Mouse (Mus musculus): ENCODE results near the gene Slc25a44. TPM values are rescaled to one million over a fixed set of nuclear protein-coding genes. Genes with fewer than 3 reads are reported as not detected.

Gene Slc25a44
- 10 to 100 TPM in 1 of 2 experiments, 1 to 10 TPM in 1; 7.9 to 21.7 TPM for polyA plus RNA-seq (2012; fragmentation: generic; extraction: Trizol)

GRCm38 (mm10) chr3:88424605-88425329 is at the start of gene Slc25a44:
Slc25a44 (minus strand) TSS chr3:88425139.

GRCm38 (mm10) chr3:88460983-88461696 is 36.2 kb upstream of the Slc25a44 start, which contains the start of gene Sema4a:
Sema4a (minus strand) TSS chr3:88461182.

GRCm38 (mm10) chr3:88409741-88410644 is 14.9 kb downstream of the Slc25a44 start, which contains the start of gene Pmf1:
Pmf1 (minus strand) TSS chr3:88410331.

GRCm38 (mm10) chr3:88384364-88384763 is 40.6 kb downstream of the Slc25a44 start, which contains the start of gene Bglap:
Bglap (minus strand) TSS chr3:88384464.

GRCm38 (mm10) chr3:88378599-88378998 is 46.3 kb downstream of the Slc25a44 start, which contains the start of gene Bglap2:
Bglap2 (minus strand) TSS chr3:88378699.

GRCm38 (mm10) chr3:88372643-88373042 is 52.3 kb downstream of the Slc25a44 start, which contains the start of gene Bglap3:
Bglap3 (minus strand) TSS chr3:88372743.

GRCm38 (mm10) chr3:88364337-88364736 is 60.6 kb downstream of the Slc25a44 start, which contains the start of gene Paqr6:
Paqr6 (plus strand) TSS chr3:88364584.

Other genes starting within 250 kb of the Slc25a44 start
- not detected for gene Rhbg, start 170.4 kb downstream of the Slc25a44 start, polyA plus RNA-seq (2012; fragmentation: generic; extraction: Trizol)
- gene Gm38392, start 137.9 kb downstream of the Slc25a44 start, polyA plus RNA-seq (2012; fragmentation: generic; extraction: Trizol), result not detected
- gene Tsacc, start 128.1 kb downstream of the Slc25a44 start, polyA plus RNA-seq (2012; fragmentation: generic; extraction: Trizol), result 1 to 10 TPM; 3.2 to 5.0 TPM
- gene Cct3, start 128.0 kb downstream of the Slc25a44 start, polyA plus RNA-seq (2012; fragmentation: generic; extraction: Trizol), result 100 to 1,000 TPM; 268 to 434 TPM
- 100 to 1,000 TPM; 246 to 254 TPM for gene Glmp, start 100.1 kb downstream of the Slc25a44 start, polyA plus RNA-seq (2012; fragmentation: generic; extraction: Trizol)
- gene Tmem79, start 89.0 kb downstream of the Slc25a44 start, polyA plus RNA-seq (2012; fragmentation: generic; extraction: Trizol), result 1 to 10 TPM; 1.5 to 2.2 TPM
- 10 to 100 TPM; 27.4 to 29.6 TPM for gene Smg5, start 88.9 kb downstream of the Slc25a44 start, polyA plus RNA-seq (2012; fragmentation: generic; extraction: Trizol)
- not detected for gene Paqr6, start 60.6 kb downstream of the Slc25a44 start, polyA plus RNA-seq (2012; fragmentation: generic; extraction: Trizol)
- gene Bglap3, start 52.4 kb downstream of the Slc25a44 start, polyA plus RNA-seq (2012; fragmentation: generic; extraction: Trizol), result under 1 TPM; 0.14 to 0.27 TPM
- under 1 TPM; 0.18 to 0.38 TPM for gene Bglap2, start 46.4 kb downstream of the Slc25a44 start, polyA plus RNA-seq (2012; fragmentation: generic; extraction: Trizol)
- gene Bglap, start 40.7 kb downstream of the Slc25a44 start, polyA plus RNA-seq (2012; fragmentation: generic; extraction: Trizol), result under 1 TPM; 0.22 to 0.27 TPM
- gene Pmf1, start 14.8 kb downstream of the Slc25a44 start, polyA plus RNA-seq (2012; fragmentation: generic; extraction: Trizol), result 100 to 1,000 TPM; 110 to 188 TPM
- 1 to 10 TPM in 1 of 2 experiments, under 1 TPM in 1; 0.44 to 2.2 TPM for gene Sema4a, start 36.0 kb upstream of the Slc25a44 start, polyA plus RNA-seq (2012; fragmentation: generic; extraction: Trizol)
- 1,000 to 10,000 TPM in 1 of 2 experiments, 100 to 1,000 TPM in 1; 785 to 1,633 TPM for gene Lmna, start 84.8 kb upstream of the Slc25a44 start, polyA plus RNA-seq (2012; fragmentation: generic; extraction: Trizol)
- 10 to 100 TPM in 1 of 2 experiments, 1 to 10 TPM in 1; 1.7 to 18.5 TPM for gene Mex3a, start 107.3 kb upstream of the Slc25a44 start, polyA plus RNA-seq (2012; fragmentation: generic; extraction: Trizol)
- under 1 TPM in 1 of 2 experiments, not detected in 1; 0.12 TPM for gene Rab25, start 123.2 kb upstream of the Slc25a44 start, polyA plus RNA-seq (2012; fragmentation: generic; extraction: Trizol)
- 100 to 1,000 TPM in 1 of 2 experiments, 10 to 100 TPM in 1; 61.0 to 244 TPM for gene Lamtor2, start 127.9 kb upstream of the Slc25a44 start, polyA plus RNA-seq (2012; fragmentation: generic; extraction: Trizol)
- gene Ubqln4, start 128.6 kb upstream of the Slc25a44 start, polyA plus RNA-seq (2012; fragmentation: generic; extraction: Trizol), result 10 to 100 TPM; 21.9 to 24.2 TPM
- gene Ssr2, start 150.7 kb upstream of the Slc25a44 start, polyA plus RNA-seq (2012; fragmentation: generic; extraction: Trizol), result 100 to 1,000 TPM; 288 to 443 TPM
- gene Arhgef2, start 180.8 kb upstream of the Slc25a44 start, polyA plus RNA-seq (2012; fragmentation: generic; extraction: Trizol), result 10 to 100 TPM; 17.2 to 54.4 TPM
- under 1 TPM in 1 of 2 experiments, not detected in 1; 0.05 TPM for gene Rxfp4, start 228.0 kb upstream of the Slc25a44 start, polyA plus RNA-seq (2012; fragmentation: generic; extraction: Trizol)

Data from C3H10T1/2 (cell line).